Mouse (Mus musculus) mouse embryonic stem cell (cell line): ENCODE measurements around the gene Ddx10.

Experiments
- in situ Hi-C, 2 experiments: fragments of 300-500 bp; cut with MboI; formaldehyde crosslinking; loops; 1 replicate in 1 of 2; 3 replicates in 1 of 2; pipeline ENCODE4 v1.14.3; 2019 to 2020; ENCODE audit warnings: low sequenced_read_pairs in 2 of 2, low pct_unique_long_range_greater_than_20kb in 1 of 2, mixed read lengths in 1 of 2; ENCODE audit not compliant: unreplicated experiment in 1 of 2

Ddx10 gene

DNA sequence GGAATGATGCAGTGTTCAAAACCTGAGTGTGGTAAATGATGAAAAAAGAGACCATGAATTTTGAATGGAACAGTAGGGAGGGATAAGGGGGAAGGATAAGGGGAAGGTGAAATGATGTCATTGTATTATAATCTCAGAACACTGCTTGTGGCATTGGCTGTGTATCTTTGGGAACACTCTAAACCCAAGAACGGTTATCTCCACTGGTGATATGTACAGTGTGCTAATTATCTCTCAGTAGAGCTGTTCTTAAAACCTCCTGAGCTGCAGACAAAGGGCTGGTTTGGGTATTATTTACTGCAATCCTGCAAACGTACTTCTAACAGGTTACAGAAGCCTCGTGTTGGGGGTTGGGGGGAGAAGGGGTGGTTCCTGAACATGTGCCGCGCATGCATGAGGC lies 179.7 kb downstream of the Ddx10 start:
- in situ Hi-C loops = no loop called here

DNA sequence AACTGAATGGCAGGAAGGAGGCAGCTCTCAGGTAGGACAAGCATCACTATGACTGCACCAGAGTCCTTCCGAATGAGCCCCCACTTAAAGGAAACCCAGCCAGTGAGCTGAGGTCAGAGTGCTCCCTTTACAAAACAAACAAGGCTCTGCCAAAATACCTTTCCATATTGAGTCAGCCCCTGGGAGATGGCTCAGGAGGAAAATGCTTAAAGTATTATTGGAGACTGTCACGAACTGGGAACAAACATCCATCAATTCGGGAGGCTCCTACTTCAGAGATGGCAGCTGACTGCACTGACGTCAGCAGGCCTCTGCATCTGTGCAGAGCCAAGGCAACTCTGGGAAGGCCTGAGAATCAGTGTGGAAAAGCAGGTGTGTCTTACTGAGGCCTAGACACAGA lies 181.4 kb downstream of the Ddx10 start:
- in situ Hi-C loops = no loop called here

DNA sequence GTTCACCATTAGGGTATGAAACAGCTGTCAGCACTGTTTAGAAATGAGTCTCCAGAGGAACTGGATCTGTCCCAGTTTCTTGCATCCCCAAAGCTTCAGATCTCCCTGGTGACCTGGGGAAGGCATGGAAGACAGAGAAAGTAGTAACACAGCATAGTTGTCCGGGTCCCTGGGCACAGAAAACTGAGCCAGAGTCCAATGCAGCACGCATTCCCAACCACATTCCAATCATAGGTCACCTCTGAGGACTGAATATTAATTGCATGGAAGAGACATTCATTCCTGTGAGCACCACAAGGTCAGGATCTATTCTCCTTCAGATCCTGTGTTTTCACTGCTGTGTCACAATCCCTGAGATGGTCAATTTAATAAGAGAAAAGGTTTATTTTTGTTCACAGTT lies 182.8 kb downstream of the Ddx10 start:
- in situ Hi-C loops = no loop called here

DNA sequence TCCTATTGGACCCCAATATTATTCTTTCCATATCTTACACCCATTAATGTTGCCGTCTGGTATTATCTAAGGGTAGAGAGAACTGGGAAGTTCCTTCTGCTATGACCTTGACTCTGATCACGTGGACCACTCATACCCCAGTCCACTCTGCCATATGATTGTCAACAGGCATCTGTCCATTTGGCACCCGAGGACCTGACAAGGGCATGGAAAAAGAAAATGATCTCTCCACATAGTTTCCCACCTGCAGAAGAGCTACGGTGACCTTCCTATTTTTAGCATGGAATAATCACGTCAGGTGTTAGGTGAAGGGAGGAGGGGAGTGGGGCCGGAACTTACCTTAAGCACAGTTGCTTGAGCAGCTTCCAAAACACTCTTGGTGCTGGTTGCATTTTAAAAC lies 183.3 kb downstream of the Ddx10 start:
- in situ Hi-C loops = no loop called here

DNA sequence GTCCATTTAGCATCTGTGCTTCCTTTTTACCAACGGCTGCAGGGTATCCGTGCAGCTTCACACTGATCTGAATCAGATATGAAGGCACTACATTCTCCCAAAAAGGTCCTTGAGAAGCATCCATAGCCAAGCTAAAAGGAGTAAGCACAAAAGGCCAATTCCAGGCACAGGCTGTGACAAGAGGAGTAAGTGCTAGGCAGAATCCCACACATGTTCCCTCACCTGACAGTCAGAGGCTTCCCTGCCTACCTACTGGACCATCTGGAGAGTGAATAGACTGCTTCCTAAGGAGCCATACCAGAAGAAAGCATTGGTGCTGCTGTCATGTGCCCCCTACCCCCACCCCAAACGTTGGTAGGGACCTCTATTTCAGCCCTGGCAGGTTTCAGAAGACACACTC lies 192.5 kb downstream of the Ddx10 start:
- in situ Hi-C loops = no loop called here
